In genomic region chr6:87807735-87808440, GRCm38 (mm10) we compare ENCODE assay signal across 22 mouse cellular contexts. TPM values are rescaled to one million over a fixed set of nuclear protein-coding genes. Genes with fewer than 3 reads are reported as not detected.
DNase-seq lines count a peak whose midpoint lies in the region; ATAC-seq and TF ChIP-seq lines count a peak whose summit lies in the region.
"Had no signal": no experiment of that assay in that cellular context is flagged by ENCODE, and none has a peak within 500 bp of the region (broad histone marks: within the 10 kb centered on the region; RNA-seq: fewer than 3 reads in every experiment).

No protein-coding gene starts in this region.

- no peaks in the 10 kb centered on the region for H3K27me3 ChIP-seq in heart, embryonic 13.5 days (replicated peaks)
- H3K27me3 ChIP-seq in heart, adult 2 months (ENCODE audit: control insufficient read depth, insufficient read depth, low read length) = no peaks in the 10 kb centered on the region
- H3K27me3 ChIP-seq in CH12.LX (replicated peaks) = no peaks in the 10 kb centered on the region
- no peaks in the 10 kb centered on the region for H3K27me3 ChIP-seq in erythroblast, embryonic 14.5 days (ENCODE audit: control insufficient read depth)
- H3K27me3 ChIP-seq in liver, embryonic 15.5 days = no peaks in the 10 kb centered on the region
- no peaks in the 10 kb centered on the region for H3K27me3 ChIP-seq in neural tube, embryonic 15.5 days (replicated peaks)
- H3K27me3 ChIP-seq: forebrain, embryonic 15.5 days; heart, embryonic 15.5 days; kidney, embryonic 15.5 days; midbrain, embryonic 15.5 days; Patski; stomach, embryonic 15.5 days had no signal

- DNase-seq in heart, adult 2 months = no peak
- DNase-seq in CH12.LX (ENCODE audit: extremely low read depth) = no peak
- DNase-seq in layer of hippocampus, adult 18-20 months (ENCODE audit: low spot score in 2 of 2) = no peak
- DNase-seq: adrenal gland, postnatal 25 days; cerebellum, adult 9-10 months; left cerebral cortex, postnatal 4 days; lung, embryonic 14.5 days; lung, postnatal 4 days; right cerebral cortex, adult 18-20 months; spleen, adult 18-20 months; thymus, postnatal 25 days had no signal

- H3K4me2 ChIP-seq in heart, embryonic 13.5 days = peak overlapping the region; percentile 28; the same call in 1 of the 2 replicates
- peak overlapping the region; percentile 53 for H3K4me2 ChIP-seq in CH12.LX (ENCODE audit: insufficient read depth, low read depth, poor library complexity, severe bottlenecking)
- peak overlapping the region; percentile 86 for H3K4me2 ChIP-seq in liver, embryonic 15.5 days
- H3K4me2 ChIP-seq in neural tube, embryonic 15.5 days = no peak overlapping the region
- H3K4me2 ChIP-seq: forebrain, embryonic 15.5 days; heart, embryonic 15.5 days; kidney, embryonic 15.5 days; lung, embryonic 14.5 days; midbrain, embryonic 15.5 days; stomach, embryonic 15.5 days had no signal

- peaks cover 28% of the 10 kb centered on the region for H3K4me1 ChIP-seq in heart, embryonic 13.5 days
- peaks cover 15% of the 10 kb centered on the region for H3K4me1 ChIP-seq in heart, adult 2 months (ENCODE audit: control insufficient read depth, insufficient read depth, low read length)
- H3K4me1 ChIP-seq in CH12.LX (ENCODE audit: control insufficient read depth in 1 of 2, insufficient read depth in 2 of 2) = peaks cover 17 to 60% of the 10 kb centered on the region in 2 experiments
- H3K4me1 ChIP-seq in erythroblast, embryonic 14.5 days (ENCODE audit: control insufficient read depth) = peaks cover 70% of the 10 kb centered on the region
- peaks cover 85% of the 10 kb centered on the region for H3K4me1 ChIP-seq in liver, embryonic 15.5 days (replicated peaks)
- peaks cover 33% of the 10 kb centered on the region for H3K4me1 ChIP-seq in neural tube, embryonic 15.5 days

- TF ChIP-seq EP300 in heart, adult 2 months (IDR thresholded peaks at IDR 0.05; ENCODE audit: insufficient read depth, low read depth, low read length) = no peak
- TF ChIP-seq EP300 in CH12.LX (IDR thresholded peaks at IDR 0.05; ENCODE audit: low read length) = no peak

- intact Hi-C loops in heart, adult 2 months (cut with DNase I) = no loop called here

- H3K9ac ChIP-seq in heart, embryonic 13.5 days = no peak overlapping the region
- H3K9ac ChIP-seq in heart, adult 2 months (ENCODE audit: low read depth, low read length) = no peak overlapping the region
- H3K9ac ChIP-seq in CH12.LX (ENCODE audit: insufficient read depth, low read depth) = peak overlapping the region; percentile 52
- peak overlapping the region; percentile 62 for H3K9ac ChIP-seq in liver, embryonic 15.5 days
- H3K9ac ChIP-seq in neural tube, embryonic 15.5 days (replicated peaks) = no peak overlapping the region
- H3K9ac ChIP-seq: forebrain, embryonic 15.5 days; heart, embryonic 15.5 days; kidney, embryonic 15.5 days; lung, embryonic 14.5 days; midbrain, embryonic 15.5 days; stomach, embryonic 15.5 days had no signal

- 79% methylated on average over 4 of the region's 4 CpGs for WGBS in heart, embryonic 13.5 days
- WGBS in heart, adult 2 months = 80% methylated on average over 4 of the region's 4 CpGs
- 51% methylated on average over 4 of the region's 4 CpGs for WGBS in liver, embryonic 15.5 days (ENCODE audit: insufficient replicate concordance)
- 93% methylated on average over 4 of the region's 4 CpGs for WGBS in neural tube, embryonic 15.5 days

- TF ChIP-seq CTCF in heart, adult 2 months (IDR thresholded peaks at IDR 0.05) = no peak
- no peak for TF ChIP-seq CTCF in CH12.LX (conservative IDR thresholded peaks at IDR 0.05 in 1 of 2, IDR thresholded peaks at IDR 0.05 in 1 of 2; ENCODE audit: low read depth in 2 of 2, low read length in 2 of 2)

- in situ Hi-C loops in CH12.LX (cut with MboI; ENCODE audit: low pct_ligation_motif_present, low pct_unique_long_range_greater_than_20kb, low sequenced_read_pairs) = no loop called here

- dilution Hi-C loops in CH12.LX (cut with MboI; ENCODE audit: extremely low pct_ligation_motif_present, extremely low pct_unique_long_range_greater_than_20kb, low sequenced_read_pairs) = no loop called here

- no peak overlapping the region for H3K27ac ChIP-seq in heart, embryonic 13.5 days (replicated peaks)
- no peak overlapping the region for H3K27ac ChIP-seq in heart, adult 2 months
- peak overlapping the region; percentile 48 for H3K27ac ChIP-seq in CH12.LX (ENCODE audit: insufficient read depth, low read depth)
- peak overlapping the region; percentile 100 for H3K27ac ChIP-seq in liver, embryonic 15.5 days (replicated peaks)
- no peak overlapping the region for H3K27ac ChIP-seq in neural tube, embryonic 15.5 days (replicated peaks)
- H3K27ac ChIP-seq: forebrain, embryonic 15.5 days; hindbrain, postnatal 0 days; midbrain, embryonic 15.5 days; stomach, embryonic 15.5 days had no signal

- 0 out of 2 replicates have a peak, but pooled peaks cover 3% of the 10 kb centered on the region for H3K36me3 ChIP-seq in heart, embryonic 13.5 days
- H3K36me3 ChIP-seq in heart, adult 2 months (ENCODE audit: control insufficient read depth, insufficient read depth, low read length) = peaks cover 2% of the 10 kb centered on the region; the same call in 1 of the 2 replicates
- H3K36me3 ChIP-seq in CH12.LX (replicated peaks in 1 of 2; ENCODE audit: control insufficient read depth in 1 of 2, insufficient read depth in 1 of 2, low read length in 1 of 2) = peaks cover 6 to 31% of the 10 kb centered on the region in 2 experiments
- H3K36me3 ChIP-seq in erythroblast, embryonic 14.5 days (ENCODE audit: control insufficient read depth) = peaks cover 71% of the 10 kb centered on the region
- peaks cover 47% of the 10 kb centered on the region for H3K36me3 ChIP-seq in liver, embryonic 15.5 days (replicated peaks)
- H3K36me3 ChIP-seq in neural tube, embryonic 15.5 days = no peaks in the 10 kb centered on the region
- H3K36me3 ChIP-seq: forebrain, embryonic 15.5 days; heart, embryonic 15.5 days; kidney, embryonic 15.5 days; midbrain, embryonic 15.5 days; stomach, embryonic 15.5 days had no signal

- peaks cover 3% of the 10 kb centered on the region for H3K79me2 ChIP-seq in heart, adult 2 months (replicated peaks; ENCODE audit: control insufficient read depth, insufficient read depth, low read length)
- peaks cover 37% of the 10 kb centered on the region for H3K79me2 ChIP-seq in CH12.LX (replicated peaks; ENCODE audit: control insufficient read depth, extremely low read depth, insufficient read depth, poor library complexity, severe bottlenecking)

- no peaks in the 10 kb centered on the region for H3K9me3 ChIP-seq in heart, embryonic 13.5 days
- H3K9me3 ChIP-seq in CH12.LX (replicated peaks; ENCODE audit: low read length) = no peaks in the 10 kb centered on the region
- no peaks in the 10 kb centered on the region for H3K9me3 ChIP-seq in erythroblast, embryonic 14.5 days (ENCODE audit: control insufficient read depth, low read length)
- H3K9me3 ChIP-seq in liver, embryonic 15.5 days (replicated peaks) = no peaks in the 10 kb centered on the region
- H3K9me3 ChIP-seq in neural tube, embryonic 15.5 days (replicated peaks) = no peaks in the 10 kb centered on the region
- H3K9me3 ChIP-seq: forebrain, embryonic 15.5 days; heart, embryonic 15.5 days; kidney, embryonic 15.5 days; midbrain, embryonic 15.5 days; stomach, embryonic 15.5 days had no signal

- TF ChIP-seq POLR2A in heart, adult 2 months (IDR thresholded peaks at IDR 0.05; ENCODE audit: insufficient read depth, low read depth, low read length) = no peak
- TF ChIP-seq POLR2A in CH12.LX (IDR thresholded peaks at IDR 0.05; ENCODE audit: low read depth, low read length) = no peak

- ATAC-seq in heart, embryonic 13.5 days (ENCODE audit: extremely low read depth, insufficient number of reproducible peaks, low FRiP score, low TSS enrichment) = no peak
- no peak for ATAC-seq in liver, embryonic 15.5 days (ENCODE audit: insufficient read depth)
- ATAC-seq in neural tube, embryonic 15.5 days (ENCODE audit: low FRiP score) = no peak
- ATAC-seq: forebrain, embryonic 15.5 days; hindbrain, postnatal 0 days; midbrain, embryonic 15.5 days; Patski had no signal

- TF ChIP-seq RAD21 in CH12.LX (IDR thresholded peaks at IDR 0.05; ENCODE audit: low read depth, low read length) = no peak

- H3K4me3 ChIP-seq in heart, embryonic 13.5 days = no peak overlapping the region
- no peak overlapping the region for H3K4me3 ChIP-seq in heart, adult 2 months
- H3K4me3 ChIP-seq in CH12.LX (replicated peaks in 1 of 3; ENCODE audit: low read depth in 2 of 3, low read length in 2 of 3, poor library complexity in 1 of 3) = no peak overlapping the region
- H3K4me3 ChIP-seq in erythroblast, embryonic 14.5 days (replicated peaks) = peak overlapping the region; percentile 82
- peak overlapping the region; percentile 86 for H3K4me3 ChIP-seq in liver, embryonic 15.5 days (replicated peaks)
- H3K4me3 ChIP-seq in neural tube, embryonic 15.5 days (replicated peaks) = no peak overlapping the region
- H3K4me3 ChIP-seq: forebrain, embryonic 15.5 days; heart, embryonic 15.5 days; kidney, embryonic 15.5 days; midbrain, embryonic 15.5 days; stomach, embryonic 15.5 days had no signal

RNA-seq across cellular contexts. Expression of gene Rab43, which starts 4.1 kb away (rescaled TPM):
- 6.6 and 7.5 TPM in 2 replicates for polyA plus RNA-seq in heart, embryonic 13.5 days (2015; fragmentation: Nextera tagmentation; extraction: Ambion mirVana)
- total RNA-seq in heart, adult 2 months (2021) = 10 to 100 TPM; 11.1 to 11.6 TPM
- polyA plus RNA-seq in heart, adult 2 months (2012; rRNA removed) = 12.2 and 17.6 TPM in 2 replicates
- total RNA-seq in CH12.LX (2012; rRNA removed) (10.3 and 11.4 TPM in 2 replicates), CH12.LX (2014; rRNA removed) (2.8 and 4.3 TPM in 2 replicates)
- polyA plus RNA-seq in CH12.LX (2012; ENCODE audit: insufficient read length, low read depth) = 16.1 and 23.4 TPM in 2 replicates
- 22.8 and 70.9 TPM in 2 replicates for polyA plus RNA-seq in erythroblast, embryonic 14.5 days (2012)
- polyA plus RNA-seq in liver, embryonic 15.5 days (2015; fragmentation: Nextera tagmentation; extraction: Ambion mirVana) = 33.2 and 44.8 TPM in 2 replicates
- polyA plus RNA-seq in neural tube, embryonic 15.5 days (2015; fragmentation: Nextera tagmentation; extraction: Ambion mirVana) = 11.5 and 12.5 TPM in 2 replicates
- 10 to 100 TPM; 15.6 to 19.8 TPM for total RNA-seq in layer of hippocampus, adult 18-20 months (2021)

RNA-seq across cellular contexts. Expression of gene Gm45140, which starts 27.7 kb away (rescaled TPM):
- polyA plus RNA-seq in heart, embryonic 13.5 days (2015; fragmentation: Nextera tagmentation; extraction: Ambion mirVana) = 2.1 TPM in 2 replicates
- total RNA-seq in heart, adult 2 months (2021) = 1 to 10 TPM in 1 of 2 experiments, under 1 TPM in 1; 0.23 to 1.4 TPM
- 0.16 and 0.79 TPM in 2 replicates for polyA plus RNA-seq in heart, adult 2 months (2012; rRNA removed)
- total RNA-seq in CH12.LX (2012; rRNA removed) (13.0 and 15.7 TPM in 2 replicates), CH12.LX (2014; rRNA removed) (4.3 and 5.5 TPM in 2 replicates)
- polyA plus RNA-seq in CH12.LX (2012; ENCODE audit: insufficient read length, low read depth) = 25.7 and 37.6 TPM in 2 replicates
- polyA plus RNA-seq in erythroblast, embryonic 14.5 days (2012) = 1.4 and 1.8 TPM in 2 replicates
- 3.0 and 4.1 TPM in 2 replicates for polyA plus RNA-seq in liver, embryonic 15.5 days (2015; fragmentation: Nextera tagmentation; extraction: Ambion mirVana)
- 1.5 and 2.1 TPM in 2 replicates for polyA plus RNA-seq in neural tube, embryonic 15.5 days (2015; fragmentation: Nextera tagmentation; extraction: Ambion mirVana)
- total RNA-seq in layer of hippocampus, adult 18-20 months (2021) = 1 to 10 TPM; 1.9 to 3.9 TPM
- total RNA-seq: hindbrain, postnatal 0 days had no signal

RNA-seq across cellular contexts. Expression of gene Gp9, which starts 30.0 kb away (rescaled TPM):
- polyA plus RNA-seq in heart, embryonic 13.5 days (2015; fragmentation: Nextera tagmentation; extraction: Ambion mirVana) = 5.1 and 7.2 TPM in 2 replicates
- total RNA-seq in heart, adult 2 months (2021) = 1 to 10 TPM in 1 of 2 experiments, under 1 TPM in 1; 0.94 to 5.8 TPM
- polyA plus RNA-seq in heart, adult 2 months (2012; rRNA removed) = 2.6 and 9.9 TPM in 2 replicates
- total RNA-seq in CH12.LX (2012; rRNA removed) (not detected in 2 replicates), CH12.LX (2014; rRNA removed) (not detected in 2 replicates)
- polyA plus RNA-seq in CH12.LX (2012; ENCODE audit: insufficient read length, low read depth) = not detected in 2 replicates
- 8.1 and 8.8 TPM in 2 replicates for polyA plus RNA-seq in erythroblast, embryonic 14.5 days (2012)
- polyA plus RNA-seq in liver, embryonic 15.5 days (2015; fragmentation: Nextera tagmentation; extraction: Ambion mirVana) = 26.8 and 29.9 TPM in 2 replicates
- 0.56 and 0.65 TPM in 2 replicates for polyA plus RNA-seq in neural tube, embryonic 15.5 days (2015; fragmentation: Nextera tagmentation; extraction: Ambion mirVana)
- 1 to 10 TPM; 1.3 to 1.7 TPM for total RNA-seq in layer of hippocampus, adult 18-20 months (2021)
- total RNA-seq: adrenal gland, postnatal 25 days; hindbrain, postnatal 0 days; left cerebral cortex, postnatal 4 days had no signal
- polyA plus RNA-seq: Patski had no signal

RNA-seq across cellular contexts. Expression of gene Isy1, which starts 30.7 kb away (rescaled TPM):
- 22.1 and 25.4 TPM in 2 replicates for polyA plus RNA-seq in heart, embryonic 13.5 days (2015; fragmentation: Nextera tagmentation; extraction: Ambion mirVana)
- total RNA-seq in heart, adult 2 months (2021) = 10 to 100 TPM; 22.3 to 22.8 TPM
- polyA plus RNA-seq in heart, adult 2 months (2012; rRNA removed) = 7.3 and 15.1 TPM in 2 replicates
- total RNA-seq in CH12.LX (2012; rRNA removed) = 43.8 and 67.7 TPM in 2 replicates
- 77.4 and 84.2 TPM in 2 replicates for total RNA-seq in CH12.LX (2014; rRNA removed)
- polyA plus RNA-seq in CH12.LX (2012; ENCODE audit: insufficient read length, low read depth) = 140 and 204 TPM in 2 replicates
- polyA plus RNA-seq in erythroblast, embryonic 14.5 days (2012) = 2.4 and 2.6 TPM in 2 replicates
- 21.7 and 24.1 TPM in 2 replicates for polyA plus RNA-seq in liver, embryonic 15.5 days (2015; fragmentation: Nextera tagmentation; extraction: Ambion mirVana)
- 22.6 and 30.8 TPM in 2 replicates for polyA plus RNA-seq in neural tube, embryonic 15.5 days (2015; fragmentation: Nextera tagmentation; extraction: Ambion mirVana)
- 10 to 100 TPM; 24.1 to 25.0 TPM for total RNA-seq in layer of hippocampus, adult 18-20 months (2021)

RNA-seq across cellular contexts. Expression of gene Cnbp, which starts 43.0 kb away (rescaled TPM):
- 722 and 777 TPM in 2 replicates for polyA plus RNA-seq in heart, embryonic 13.5 days (2015; fragmentation: Nextera tagmentation; extraction: Ambion mirVana)
- 100 to 1,000 TPM; 303 to 355 TPM for total RNA-seq in heart, adult 2 months (2021)
- polyA plus RNA-seq in heart, adult 2 months (2012; rRNA removed) = 201 and 451 TPM in 2 replicates
- total RNA-seq in CH12.LX (2012; rRNA removed) = 558 and 652 TPM in 2 replicates
- 838 and 876 TPM in 2 replicates for total RNA-seq in CH12.LX (2014; rRNA removed)
- 649 and 743 TPM in 2 replicates for polyA plus RNA-seq in CH12.LX (2012; ENCODE audit: insufficient read length, low read depth)
- 6.3 and 7.3 TPM in 2 replicates for polyA plus RNA-seq in erythroblast, embryonic 14.5 days (2012)
- polyA plus RNA-seq in liver, embryonic 15.5 days (2015; fragmentation: Nextera tagmentation; extraction: Ambion mirVana) = 526 and 529 TPM in 2 replicates
- polyA plus RNA-seq in neural tube, embryonic 15.5 days (2015; fragmentation: Nextera tagmentation; extraction: Ambion mirVana) = 511 and 660 TPM in 2 replicates
- 100 to 1,000 TPM; 261 to 266 TPM for total RNA-seq in layer of hippocampus, adult 18-20 months (2021)

Comparison
In these comparisons a context has a peak if more than half of its experiments do, and no peak if none do; other contexts are left out.
1. H3K27ac ChIP-seq: peak in CH12.LX (single experiment) and liver, embryonic 15.5 days (single experiment); none in heart, embryonic 13.5 days (single experiment), heart, adult 2 months (single experiment) and neural tube, embryonic 15.5 days (single experiment).
2. H3K4me3 ChIP-seq: peak in erythroblast, embryonic 14.5 days (single experiment) and liver, embryonic 15.5 days (single experiment); none in heart, embryonic 13.5 days (single experiment), heart, adult 2 months (single experiment), CH12.LX (0 of 3) and neural tube, embryonic 15.5 days (single experiment).
3. H3K9ac ChIP-seq: peak in CH12.LX (single experiment) and liver, embryonic 15.5 days (single experiment); none in heart, embryonic 13.5 days (single experiment), heart, adult 2 months (single experiment) and neural tube, embryonic 15.5 days (single experiment).